Mouse (Mus musculus): ENCODE measurements around the gene Olig1.
A peak's percentile ranks its signal among the peaks of the same experiment; 100 is the strongest.

Olig1 gene

DNA sequence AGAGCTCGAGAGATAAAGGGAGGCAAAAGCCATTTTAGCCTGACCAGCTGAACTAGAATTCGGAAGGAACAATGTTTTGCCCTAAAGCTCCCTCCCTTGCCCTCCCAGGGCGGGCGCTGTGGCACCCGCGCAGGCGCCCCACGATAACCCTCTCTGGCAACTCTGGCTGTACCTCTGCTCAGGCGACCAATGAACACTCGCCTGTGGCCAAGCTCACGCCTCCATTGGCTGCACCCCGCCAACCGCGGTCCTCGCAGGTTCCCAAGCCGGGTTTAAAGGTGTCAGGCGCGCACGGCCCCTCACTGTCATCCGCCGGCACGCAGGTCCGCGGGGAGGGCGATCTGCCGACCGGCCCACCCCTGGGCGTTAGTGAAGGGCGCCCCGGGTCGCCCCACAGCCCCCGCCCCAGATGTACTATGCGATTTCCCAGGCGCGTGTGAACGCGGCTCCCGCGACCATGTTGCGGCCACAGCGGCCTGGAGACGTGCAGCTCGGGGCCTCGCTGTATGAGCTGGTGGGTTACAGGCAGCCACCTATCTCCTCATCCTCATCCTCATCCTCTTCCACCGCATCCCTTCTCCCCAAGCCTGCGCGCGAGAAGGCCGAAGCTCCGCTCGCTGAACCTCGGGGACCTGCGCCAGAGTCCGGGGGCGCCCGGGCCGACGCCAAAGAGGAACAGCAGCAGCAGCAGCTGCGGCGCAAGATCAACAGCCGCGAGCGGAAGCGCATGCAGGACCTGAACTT lies at the start of gene Olig1:
Gene Olig1, plus strand, starts transcription at position 305 of the 744 bp plus-strand sequence.
- peak; percentile 97 for ATAC-seq (ENCODE audit: low TSS enrichment)

DNA sequence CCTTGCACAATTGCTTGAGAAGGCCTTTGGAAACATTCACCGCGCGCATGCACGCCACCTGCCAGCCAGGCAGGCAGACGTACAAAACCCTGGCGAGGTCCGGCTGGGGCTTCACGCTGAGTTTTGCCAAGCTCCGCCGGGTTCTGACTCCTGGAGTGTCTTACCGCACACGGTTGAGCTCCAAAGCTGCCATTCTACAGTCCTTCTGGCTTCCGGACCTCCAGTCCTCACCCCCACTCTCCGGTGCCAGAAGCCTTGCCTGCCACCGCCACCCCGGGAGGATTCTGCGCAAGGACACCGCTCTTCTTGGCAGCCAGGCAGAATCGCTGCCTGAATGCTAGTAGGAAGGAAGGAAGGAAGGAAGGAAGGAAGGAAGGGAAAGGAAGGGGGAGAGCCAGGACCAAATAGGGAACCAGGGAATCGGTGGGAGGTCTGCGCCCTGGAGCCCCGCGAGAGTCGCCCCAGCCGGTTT lies 47.4 kb upstream of the Olig1 start:
- ATAC-seq (ENCODE audit: low TSS enrichment), result peak; percentile 11; the same call in 1 of the 2 replicates

DNA sequence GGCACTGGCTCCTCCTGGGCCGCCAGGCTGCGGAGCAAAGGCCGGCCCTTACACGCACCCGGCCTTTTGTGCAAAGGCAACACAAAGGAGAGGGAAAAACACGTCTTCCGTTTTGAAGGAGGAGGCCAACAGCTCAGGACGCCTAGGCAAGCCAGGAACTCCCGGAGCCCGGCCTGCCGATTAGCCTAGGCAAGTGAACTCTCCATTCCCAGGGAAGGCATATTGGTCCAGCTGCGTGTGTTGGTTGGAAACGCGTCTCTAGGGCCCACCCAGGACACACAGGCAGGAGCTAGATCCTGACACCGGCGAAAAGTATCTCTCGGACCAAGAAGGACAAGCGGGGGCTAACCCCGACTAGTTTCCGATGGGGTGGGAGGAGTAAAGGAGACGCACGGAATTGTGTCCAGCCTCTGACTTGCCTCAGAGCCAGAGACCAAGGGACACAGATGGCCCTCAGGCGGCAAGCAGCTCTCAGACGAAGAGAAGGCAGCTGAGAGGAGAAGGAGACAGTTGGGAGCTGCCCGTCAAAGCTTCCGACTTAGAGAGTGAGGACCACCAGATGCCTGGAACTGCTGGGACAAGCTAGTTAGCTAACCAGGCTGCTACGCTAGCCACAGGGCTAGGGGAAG lies 46.8 kb upstream of the Olig1 start:
- ATAC-seq (ENCODE audit: low TSS enrichment), result peak; percentile 19; the same call in 1 of the 2 replicates

DNA sequence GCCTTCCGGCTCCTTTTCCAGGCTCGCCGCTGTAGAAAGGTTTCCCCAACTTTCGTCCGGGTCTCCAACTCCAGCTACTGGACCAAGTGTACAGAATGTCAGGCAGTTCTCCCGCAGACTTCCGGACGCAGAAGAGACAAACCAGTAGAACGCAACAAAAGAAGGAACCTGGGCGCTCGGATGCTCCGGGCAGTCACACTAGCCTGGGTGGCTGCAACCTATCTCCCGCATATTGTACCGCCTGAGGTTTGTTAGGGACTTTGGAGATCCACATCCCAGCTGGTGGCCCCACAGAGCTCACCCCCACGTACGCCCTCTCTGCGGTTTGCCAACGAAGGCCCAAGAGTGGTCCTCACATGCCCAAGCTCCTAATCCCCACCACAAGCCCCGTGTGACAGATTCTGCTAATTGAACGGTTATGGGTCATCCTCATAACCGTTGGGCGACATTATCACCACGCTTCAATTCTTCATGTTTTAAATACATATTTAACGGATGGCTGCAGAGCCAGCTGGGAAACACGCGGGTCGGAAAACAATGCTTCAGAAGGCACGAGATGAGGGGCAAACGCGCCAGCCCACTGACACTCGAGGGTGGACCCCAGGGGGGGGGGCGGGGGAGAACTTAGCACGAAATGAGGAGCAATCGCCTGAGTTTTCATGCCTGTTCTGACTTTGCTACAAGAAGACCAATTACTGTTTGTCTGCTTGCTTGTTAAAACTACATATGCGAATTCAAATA lies 46.1 kb upstream of the Olig1 start:
- ATAC-seq (ENCODE audit: low TSS enrichment), result no peak

DNA sequence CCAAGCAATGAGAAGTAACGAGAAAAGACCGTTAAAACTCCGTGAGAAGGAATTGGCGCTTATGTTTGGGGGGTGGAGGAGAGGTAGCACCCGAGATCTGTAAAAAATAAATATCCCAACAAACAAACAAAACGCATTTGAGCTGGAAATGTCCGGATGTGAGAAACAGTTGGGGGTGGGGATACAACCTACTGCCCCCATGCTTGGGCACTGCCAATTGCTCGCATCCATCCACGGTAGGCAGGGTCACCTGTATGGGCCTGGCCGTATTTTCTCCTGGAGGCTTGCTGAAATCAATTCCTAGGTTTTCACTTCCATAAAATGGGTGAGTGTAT lies 45.5 kb upstream of the Olig1 start:
- no peak for ATAC-seq (ENCODE audit: low TSS enrichment)

DNA sequence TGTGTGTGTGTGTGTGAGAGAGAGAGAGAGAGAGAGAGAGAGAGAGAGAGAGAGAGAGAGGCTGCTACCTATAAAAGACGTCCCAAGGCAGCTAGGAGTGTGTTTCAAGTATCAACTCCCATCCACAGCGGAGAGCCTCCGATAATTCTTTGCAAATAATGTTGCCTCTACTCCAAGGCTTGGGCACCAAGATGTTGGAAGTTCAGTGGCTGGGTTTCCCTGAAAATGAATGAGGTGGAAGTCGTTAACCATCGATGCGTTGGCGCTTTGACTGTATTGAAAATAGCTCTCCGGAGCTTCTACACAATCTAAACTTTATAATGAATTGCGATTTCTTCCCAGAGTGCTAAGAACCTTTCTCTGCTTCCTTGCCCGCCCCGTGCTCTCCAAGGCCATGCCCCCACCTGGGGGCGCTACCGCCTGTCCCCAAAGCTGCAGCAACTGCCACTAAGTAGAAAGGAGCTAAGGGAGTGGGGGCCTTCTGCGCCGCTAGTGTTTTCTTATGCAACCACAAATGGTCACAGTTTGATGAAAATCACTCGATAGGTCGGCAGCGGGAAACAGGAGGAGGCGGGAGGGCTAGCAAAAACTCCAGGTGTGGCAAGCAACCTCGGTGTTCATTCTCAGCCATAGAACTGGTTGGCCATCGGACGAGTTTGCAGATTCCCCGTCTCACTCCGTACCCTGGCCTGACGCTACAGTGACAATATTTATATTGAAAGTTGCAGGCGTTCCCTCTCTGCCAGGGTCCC lies 44.9 kb upstream of the Olig1 start:
- ATAC-seq (ENCODE audit: low TSS enrichment), result no peak

DNA sequence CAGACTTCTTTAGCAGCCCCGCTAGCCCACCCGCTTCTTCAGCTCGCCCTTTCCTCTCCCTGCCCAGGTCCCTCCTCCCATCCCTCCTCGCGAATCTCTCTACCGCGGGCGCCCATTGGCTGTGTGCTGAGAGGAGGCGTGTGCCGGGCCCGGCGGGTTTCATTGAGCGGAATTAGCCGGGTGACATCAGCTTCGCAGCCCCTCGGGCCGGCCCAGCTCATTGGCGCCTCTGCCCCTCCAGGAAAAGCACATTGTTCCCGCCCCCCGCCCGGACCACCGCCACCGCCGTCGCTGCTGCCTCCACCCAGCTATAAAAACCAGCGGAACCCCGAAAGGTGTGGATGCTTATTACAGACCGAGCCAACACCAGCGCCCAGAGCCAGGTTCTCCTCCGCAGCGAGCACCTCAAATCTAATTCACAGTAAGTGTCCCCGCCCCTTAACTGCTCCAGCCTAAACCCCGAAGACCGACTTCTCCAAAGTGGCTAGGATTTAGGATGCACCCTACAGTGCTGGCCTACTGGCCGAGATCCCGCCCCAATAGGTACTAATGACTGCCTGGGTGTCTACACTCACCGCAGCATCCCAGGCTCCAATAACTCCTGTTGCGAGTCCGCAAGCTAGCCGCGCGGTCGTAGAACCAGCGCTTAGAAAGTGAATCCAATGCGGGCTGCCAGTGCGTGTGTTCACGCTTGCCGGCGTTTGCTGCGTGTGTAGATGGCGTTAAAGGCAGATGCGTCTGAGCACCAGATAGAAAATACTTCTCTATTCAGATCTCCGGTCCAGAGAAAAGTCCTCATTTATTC lies 44.1 kb upstream of the Olig1 start, which contains the start of gene Olig2:
Gene Olig2, plus strand, starts transcription at position 225 of the 805 bp plus-strand sequence.
- peak; percentile 64 for ATAC-seq (ENCODE audit: low TSS enrichment)

DNA sequence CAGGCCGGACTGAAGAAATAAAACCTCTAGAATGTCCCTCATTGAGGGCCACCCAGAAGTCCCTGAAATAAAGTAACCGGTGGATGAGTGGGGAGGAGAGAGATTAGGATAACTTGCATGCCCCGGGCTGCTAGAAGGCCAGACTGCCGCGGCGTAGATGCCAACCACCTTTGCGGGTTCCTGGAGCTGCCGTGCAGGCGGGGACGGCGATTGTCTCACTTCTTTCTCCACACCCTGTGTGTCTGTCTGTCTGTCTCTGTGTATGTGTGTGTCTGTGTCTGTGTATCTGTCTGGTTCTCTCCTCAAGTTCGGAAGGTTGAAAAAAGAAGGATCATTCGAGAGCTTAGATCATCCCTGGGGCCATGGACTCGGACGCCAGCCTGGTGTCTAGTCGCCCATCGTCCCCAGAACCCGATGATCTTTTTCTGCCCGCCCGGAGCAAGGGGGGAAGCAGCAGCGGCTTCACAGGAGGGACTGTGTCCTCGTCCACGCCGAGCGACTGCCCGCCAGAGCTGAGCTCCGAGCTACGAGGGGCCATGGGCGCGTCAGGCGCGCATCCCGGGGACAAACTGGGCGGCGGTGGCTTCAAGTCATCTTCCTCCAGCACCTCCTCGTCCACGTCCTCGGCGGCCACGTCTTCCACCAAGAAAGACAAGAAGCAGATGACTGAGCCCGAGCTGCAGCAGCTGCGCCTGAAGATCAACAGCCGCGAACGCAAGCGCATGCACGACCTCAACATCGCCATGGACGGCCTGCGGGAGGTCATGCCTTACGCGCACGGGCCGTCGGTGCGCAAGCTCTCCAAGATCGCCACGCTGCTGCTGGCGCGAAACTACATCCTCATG lies 43.3 kb upstream of the Olig1 start:
- ATAC-seq (ENCODE audit: low TSS enrichment), result no peak

DNA sequence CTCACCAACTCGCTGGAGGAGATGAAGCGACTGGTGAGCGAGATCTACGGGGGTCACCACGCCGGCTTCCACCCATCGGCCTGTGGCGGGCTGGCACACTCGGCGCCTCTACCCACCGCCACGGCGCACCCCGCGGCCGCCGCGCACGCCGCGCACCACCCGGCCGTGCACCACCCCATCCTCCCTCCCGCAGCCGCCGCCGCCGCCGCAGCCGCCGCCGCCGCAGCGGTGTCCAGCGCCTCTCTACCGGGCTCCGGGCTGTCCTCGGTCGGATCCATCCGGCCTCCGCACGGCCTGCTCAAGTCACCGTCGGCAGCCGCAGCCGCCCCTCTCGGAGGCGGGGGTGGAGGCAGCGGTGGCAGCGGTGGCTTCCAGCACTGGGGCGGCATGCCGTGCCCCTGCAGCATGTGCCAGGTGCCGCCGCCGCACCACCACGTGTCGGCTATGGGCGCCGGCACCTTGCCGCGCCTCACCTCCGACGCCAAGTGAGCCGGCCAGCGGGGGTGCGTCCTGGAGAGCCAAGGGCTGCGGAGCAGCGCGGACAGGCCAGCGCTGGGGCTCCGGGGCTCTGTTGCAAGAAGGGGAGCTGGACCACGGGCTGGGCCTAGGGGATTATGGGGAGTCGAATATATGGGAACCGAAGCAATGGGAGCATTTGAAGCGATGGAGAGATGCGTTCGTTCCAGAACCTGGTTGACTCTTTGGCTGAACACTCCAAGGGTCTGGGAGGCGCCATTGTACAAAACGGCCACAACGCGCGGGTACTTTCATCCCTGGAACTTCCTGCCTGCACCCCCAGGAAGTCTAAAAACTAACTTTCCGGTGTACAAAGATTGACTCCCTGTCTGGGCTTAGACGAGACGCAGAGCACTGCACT lies 42.5 kb upstream of the Olig1 start:
- no peak for ATAC-seq (ENCODE audit: low TSS enrichment)

DNA sequence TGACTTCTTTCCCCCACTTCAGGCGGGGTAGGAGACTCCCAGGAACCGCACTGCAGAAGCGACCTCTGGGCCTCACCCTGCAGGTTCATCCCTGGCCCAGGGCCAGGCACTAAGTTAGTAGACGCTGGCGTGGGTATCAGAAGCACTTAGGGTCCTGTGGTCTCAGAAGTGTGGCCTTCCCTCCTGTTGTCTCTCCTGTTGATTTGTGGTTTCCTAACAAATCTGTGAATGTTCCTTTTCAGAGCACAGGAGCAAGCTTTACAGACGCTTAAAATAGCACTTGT lies 41.9 kb upstream of the Olig1 start:
- no peak for ATAC-seq (ENCODE audit: low TSS enrichment)

DNA sequence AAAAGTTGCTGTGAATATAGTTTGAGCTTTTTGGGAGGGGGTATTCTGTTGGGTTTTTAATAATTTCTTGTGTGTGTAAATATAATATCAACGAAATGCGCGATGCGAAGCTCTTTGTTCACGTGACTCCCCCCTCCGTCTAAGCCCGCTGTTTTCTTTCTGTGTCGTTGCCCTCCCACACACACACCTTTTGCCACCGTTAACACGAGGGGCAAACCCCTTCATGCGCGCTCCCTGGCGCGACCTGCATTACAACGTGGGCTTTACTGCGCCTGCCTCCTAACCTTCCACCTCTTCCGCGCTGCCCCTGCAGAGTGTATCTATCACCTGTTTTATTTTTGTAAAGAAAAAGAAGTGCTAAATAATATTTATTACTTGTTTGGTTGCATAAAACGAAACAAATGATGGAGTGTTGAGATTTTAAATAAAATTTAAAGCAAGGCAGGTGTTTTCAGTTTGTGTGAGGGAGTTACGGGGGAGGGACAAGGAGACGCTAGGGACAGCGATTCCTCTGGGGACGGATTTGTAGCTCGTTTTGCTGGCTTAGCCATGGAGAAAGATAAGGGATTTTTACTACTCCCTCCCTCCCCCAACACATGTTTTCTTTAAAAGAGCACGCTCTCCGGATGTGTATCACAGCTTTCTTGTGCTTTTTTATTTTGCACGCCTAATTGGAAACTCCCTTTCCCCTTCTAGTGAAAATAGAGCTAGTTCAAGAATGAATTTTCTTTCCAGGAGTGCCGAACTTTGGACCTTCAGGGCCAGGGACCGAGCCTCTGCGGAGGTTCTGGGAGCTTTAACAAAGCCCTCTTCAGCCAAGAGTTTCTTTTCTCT lies 41.1 kb upstream of the Olig1 start:
- ATAC-seq (ENCODE audit: low TSS enrichment), result no peak

DNA sequence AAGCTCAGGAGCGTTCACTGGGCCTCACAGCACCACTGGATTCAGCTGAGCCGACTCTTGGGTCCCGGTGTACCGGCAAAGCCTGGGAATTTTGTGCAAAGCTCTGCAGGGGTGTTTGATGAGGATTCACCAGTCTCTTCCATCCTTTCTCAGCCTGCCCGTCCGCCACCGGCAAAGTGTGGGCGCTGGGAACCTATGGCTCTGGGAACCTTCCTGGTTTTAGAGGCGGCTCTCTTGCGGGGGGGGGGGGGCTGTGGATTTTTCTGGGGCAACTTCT lies 40.6 kb upstream of the Olig1 start:
- no peak for ATAC-seq (ENCODE audit: low TSS enrichment)

DNA sequence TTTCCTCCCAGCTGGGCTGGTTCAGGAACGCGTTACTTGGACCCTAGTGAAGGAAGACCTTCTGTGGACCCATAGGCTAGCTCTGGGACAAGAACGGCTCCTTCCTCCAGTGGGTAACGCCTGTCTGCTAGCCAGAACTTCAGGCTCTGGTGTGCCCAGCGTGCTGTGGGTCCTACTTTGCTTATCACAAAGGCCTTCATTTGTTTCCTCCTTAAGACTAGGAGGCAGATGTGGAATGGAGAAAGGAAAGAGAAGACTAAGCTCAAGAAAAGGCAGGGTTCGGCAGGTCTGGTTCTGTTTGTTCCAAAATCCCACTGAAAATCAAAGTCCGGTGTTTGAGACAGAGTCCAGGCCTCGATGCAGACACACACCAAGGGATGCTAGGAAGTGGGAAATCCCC lies 39.9 kb upstream of the Olig1 start:
- no peak for ATAC-seq (ENCODE audit: low TSS enrichment)

DNA sequence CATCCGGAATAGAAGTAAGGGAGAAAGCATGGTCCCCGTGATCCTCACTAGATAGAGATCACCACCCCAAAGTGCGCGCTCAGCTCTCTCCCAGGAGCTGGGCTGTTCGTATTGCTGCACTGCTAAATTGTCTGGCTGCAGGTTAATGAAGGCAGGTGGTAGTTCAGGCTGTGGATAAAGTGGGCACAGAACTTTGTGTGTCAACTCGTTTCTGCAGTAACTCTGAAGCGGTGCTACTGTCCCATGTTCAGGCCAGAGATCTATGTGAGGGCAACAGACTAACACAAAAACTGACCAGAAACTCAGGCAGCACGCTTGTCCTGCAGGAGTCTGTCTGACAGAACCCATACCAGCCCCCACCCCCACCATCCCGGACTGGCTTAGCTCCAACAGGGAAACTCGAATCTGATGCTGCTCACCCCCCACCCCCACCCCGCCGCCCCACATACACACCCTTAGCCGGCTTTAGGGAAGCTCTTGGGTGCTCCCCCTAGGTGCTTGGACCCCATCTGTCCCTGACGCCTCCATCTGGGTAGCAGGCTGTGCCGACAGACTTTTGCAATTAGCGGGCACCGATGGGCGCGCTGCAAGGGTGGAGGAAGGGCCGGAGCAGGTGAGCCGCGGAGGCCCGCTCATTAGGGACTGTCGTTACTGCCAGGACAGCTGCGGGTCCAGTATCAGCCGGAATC lies 37.6 kb upstream of the Olig1 start:
- no peak for ATAC-seq (ENCODE audit: low TSS enrichment)

DNA sequence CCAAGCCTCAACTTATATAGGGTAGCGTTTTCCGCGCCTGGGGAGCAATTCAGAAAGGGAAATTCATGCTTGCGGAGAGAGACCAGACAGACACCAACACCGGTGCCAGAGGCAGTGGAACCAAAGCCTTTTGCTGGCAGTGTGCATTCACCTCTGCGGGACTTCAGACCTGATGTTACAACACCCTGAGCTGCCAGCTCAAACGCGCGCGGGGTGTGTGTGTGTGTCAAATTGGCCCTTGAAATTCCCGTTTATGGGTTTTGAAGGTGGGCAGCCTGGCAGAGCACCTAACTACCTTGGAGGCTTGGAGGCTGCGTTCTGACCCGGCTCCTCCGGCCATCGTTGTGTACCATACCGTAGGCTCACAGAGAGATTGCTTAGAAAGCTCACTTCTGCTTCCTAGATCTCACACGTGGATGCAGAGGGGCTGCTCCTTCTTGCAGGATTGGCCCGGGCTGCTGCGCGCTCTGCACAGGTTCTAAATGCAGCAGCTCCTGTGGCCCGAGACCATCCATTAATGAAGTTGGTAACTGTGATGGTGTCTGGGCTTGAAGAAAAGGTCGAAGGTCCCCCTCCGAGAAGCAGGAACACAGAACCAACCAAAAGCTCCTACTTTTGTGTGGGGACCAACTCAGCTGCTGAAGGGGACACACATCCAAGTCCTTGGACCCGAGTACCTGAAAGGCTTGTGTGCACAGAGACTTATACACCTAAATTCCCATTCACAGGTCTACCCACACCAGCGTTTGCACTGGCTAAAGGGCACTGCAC lies 36.9 kb upstream of the Olig1 start:
- ATAC-seq (ENCODE audit: low TSS enrichment), result no peak

DNA sequence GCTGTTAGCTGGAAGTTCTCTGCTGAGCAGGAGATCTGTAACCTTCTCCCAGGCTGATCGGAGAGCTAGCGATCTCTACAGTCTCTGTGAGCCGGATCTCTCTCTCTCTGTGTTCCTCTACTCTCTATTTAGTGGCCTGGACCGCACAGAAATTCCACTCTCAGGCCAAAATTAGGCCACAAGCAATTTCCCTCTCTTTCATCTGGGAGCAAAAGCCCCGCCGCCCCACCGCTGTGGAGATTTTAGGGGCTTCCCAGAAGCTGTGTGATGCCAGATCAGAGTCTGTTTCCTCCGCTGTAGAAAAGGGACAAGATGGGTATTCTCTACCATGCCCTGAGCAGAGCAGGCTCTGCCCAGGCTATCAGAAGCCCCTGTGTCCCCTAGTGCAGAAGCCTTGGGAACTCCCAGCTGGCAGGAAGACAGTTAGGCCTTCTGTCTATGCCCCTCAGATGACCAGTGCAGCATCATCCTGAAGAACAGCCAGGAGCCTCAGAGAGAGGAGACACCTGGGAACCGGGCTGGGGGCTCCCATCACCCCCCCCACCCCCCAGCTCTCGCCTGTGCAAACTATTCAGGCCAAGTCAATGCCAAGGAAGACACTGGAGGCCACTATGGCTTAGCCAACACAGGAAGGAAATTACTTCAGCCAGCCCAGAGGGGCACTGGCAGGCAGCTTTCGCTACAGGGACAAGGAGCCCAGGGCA lies 36.2 kb upstream of the Olig1 start:
- ATAC-seq (ENCODE audit: low TSS enrichment), result no peak

DNA sequence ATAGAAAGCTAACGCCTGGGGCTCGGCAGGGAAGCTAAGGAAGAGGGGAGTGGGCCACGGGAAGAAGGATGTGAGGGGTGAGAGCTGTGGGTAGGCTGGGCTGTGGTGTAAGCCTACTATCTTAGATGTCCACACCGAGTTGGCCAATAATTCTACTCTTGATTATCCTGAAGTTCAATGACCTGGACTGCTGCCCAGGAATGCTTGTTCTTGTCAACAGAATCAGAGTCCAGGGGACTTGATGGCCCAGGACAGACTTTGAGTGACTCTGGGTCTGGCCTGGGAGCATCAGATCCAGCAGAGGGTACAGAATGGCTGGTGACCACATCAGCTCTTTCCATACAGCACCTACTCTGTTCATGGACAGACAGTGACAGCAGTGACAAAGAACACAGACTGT lies 30.5 kb upstream of the Olig1 start:
- no peak for ATAC-seq (ENCODE audit: low TSS enrichment)
